Mouse (Mus musculus) embryonic fibroblast, embryonic 13.5 days (primary cell): ENCODE measurements at regions not wholly inside any gene's neighbourhood (a gene's known extent, or its start where the extent isn't known, plus 50 kb on each side); places are given as distances from the start of the nearest gene placed in this dataset.

ENCODE experiments used
- CTCF ChIP-seq: IDR thresholded peaks from 2 replicates; pipeline ENCODE4 v1.5.1; 2011; ENCODE audit warnings: mild to moderate bottlenecking, control low read depth, low read length, moderate library complexity, borderline replicate concordance; ENCODE audit not compliant: insufficient read depth
- POLR2A ChIP-seq: IDR thresholded peaks from 2 replicates; pipeline ENCODE4 v1.6.1; 2011; ENCODE audit warnings: low read depth, mild to moderate bottlenecking, control low read depth, low read length, moderate library complexity

DNA sequence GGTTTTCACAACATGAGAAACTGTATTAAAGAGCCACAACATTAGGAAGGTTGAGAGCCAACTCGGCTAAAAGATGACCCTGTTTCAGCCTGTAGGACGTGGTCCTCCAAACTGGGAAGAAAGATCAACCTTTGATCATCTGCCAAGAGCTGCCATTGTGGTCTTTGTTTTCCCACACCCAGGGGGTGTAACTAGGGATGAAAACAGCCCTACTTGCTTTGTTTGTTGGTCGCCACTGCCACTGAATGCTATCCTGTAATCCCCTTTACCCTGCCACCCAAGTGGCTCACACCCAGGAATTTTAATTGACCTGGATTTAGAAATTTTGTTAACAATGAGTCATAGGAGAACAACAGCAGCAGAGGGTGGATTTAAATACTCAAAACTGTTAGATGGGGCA, 414.2 kb downstream of the Bcor start:
- no peak for TF ChIP-seq POLR2A
- no peak for TF ChIP-seq CTCF
